Mouse (Mus musculus) kidney, adult 2 months (tissue): Measurements from ENCODE around the gene Ptgfr.

Experiments used
- CTCF ChIP-seq: fragments of 200-500 bp; conservative IDR thresholded peaks from 2 replicates; pipeline ENCODE4 v1.5.1; 2011; ENCODE audit warnings: low read depth, mild to moderate bottlenecking, control low read depth, low read length, moderate library complexity, mixed read lengths; ENCODE audit not compliant: insufficient read depth, insufficient read length
- POLR2A ChIP-seq: fragments of 200-500 bp; IDR thresholded peaks from one replicate; pipeline ENCODE4 v1.6.1; 2011; ENCODE audit warnings: low read depth, low read length, control low read depth

DNA sequence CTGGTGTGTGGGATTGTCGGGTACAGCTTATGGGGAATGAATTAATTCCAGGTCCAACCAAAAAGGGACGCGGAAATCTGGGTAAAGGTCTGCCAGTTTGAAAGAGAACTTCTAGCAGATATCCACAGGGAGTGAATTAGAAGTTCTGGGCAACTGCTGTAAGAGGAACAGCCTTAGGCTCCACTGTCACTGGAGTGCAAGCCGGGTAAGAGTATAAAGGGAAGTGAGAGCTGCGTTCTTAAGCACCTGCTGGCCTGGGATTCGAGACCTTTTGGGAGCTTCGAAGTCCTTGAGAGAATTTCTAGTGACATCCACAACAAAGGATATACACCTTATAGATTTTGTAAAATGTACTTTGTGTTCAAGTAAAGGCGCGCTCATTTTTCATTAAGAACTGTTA, 319 bp upstream of the Ptgfr start:
- TF ChIP-seq CTCF (no peak), POLR2A (no peak)
